Mouse (Mus musculus) hindbrain, embryonic 11.5 days (tissue): Measurements from ENCODE around the gene Izumo1r. TPM values are rescaled to one million over a fixed set of nuclear protein-coding genes. Genes with fewer than 3 reads are reported as not detected.
A peak's percentile ranks its signal among the peaks of the same experiment; 100 is the strongest.

ENCODE experiments used
- ATAC-seq: fragments of 200-750 bp; cut with Nextera tagmentation; 2 replicates; pipeline ENCODE4 v1.8.0; 2017; ENCODE audit warnings: mild to moderate bottlenecking, moderate TSS enrichment, moderate library complexity; ENCODE audit not compliant: low FRiP score
- DNase-seq: peaks from one replicate; pipeline ENCODE4 v3.0.0-alpha.2; 2015; ENCODE audit warnings: low spot score
- H3K27ac ChIP-seq: fragments of 300-500 bp; sonication (generic); 2 replicates; pipeline ENCODE4 v1.5.1; 2014; ENCODE audit warnings: mild to moderate bottlenecking, low read depth, low read length
- H3K27me3 ChIP-seq: fragments of 300-500 bp; sonication (generic); 2 replicates; pipeline ENCODE4 v1.6.1; 2014; ENCODE audit warnings: mild to moderate bottlenecking, low read length, moderate library complexity, mixed read lengths; ENCODE audit not compliant: control insufficient read depth, insufficient read depth
- H3K36me3 ChIP-seq: fragments of 300-500 bp; sonication (generic); 2 replicates; pipeline ENCODE4 v1.6.1; 2014; ENCODE audit warnings: mild to moderate bottlenecking, low read length, moderate library complexity, mixed read lengths; ENCODE audit not compliant: control insufficient read depth, insufficient read depth
- H3K4me1 ChIP-seq: fragments of 300-500 bp; sonication (generic); replicated peaks from 2 replicates; pipeline ENCODE4 v1.6.1; 2014; ENCODE audit warnings: low read length, mixed read lengths; ENCODE audit not compliant: control insufficient read depth, insufficient read depth
- H3K4me2 ChIP-seq: fragments of 300-500 bp; sonication (generic); replicated peaks from 2 replicates; pipeline ENCODE4 v1.6.1; 2014; ENCODE audit warnings: mild to moderate bottlenecking, low read depth, low read length
- H3K4me3 ChIP-seq: fragments of 300-500 bp; sonication (generic); 2 replicates; pipeline ENCODE4 v1.5.1; 2014; ENCODE audit warnings: low read depth, low read length
- H3K9ac ChIP-seq: fragments of 300-500 bp; sonication (generic); 2 replicates; pipeline ENCODE4 v1.6.1; 2014; ENCODE audit warnings: low read depth, low read length
- H3K9me3 ChIP-seq: fragments of 300-500 bp; sonication (generic); 2 replicates; pipeline ENCODE4 v1.6.1; 2016; ENCODE audit warnings: low read length; ENCODE audit not compliant: control insufficient read depth
- WGBS: fragments of 180-500 bp; shearing (Covaris S2); extraction: QIAGEN DNeasy Blood & Tissue Kit; methylation state at CpG from one replicate; pipeline ENCODE4 v1.1.7; 2014; 5-methylcytosine and 5-hydroxymethylcytosine counted together
- polyA plus RNA-seq: library from polyadenylated mRNA; unstranded; fragments of >200 nt; fragmentation: Nextera tagmentation; extraction: Ambion mirVana; gene quantifications from 2 replicates; pipeline ENCODE4 v1.2.1, GENCODE M21; 2014

Gene Izumo1r
- polyA plus RNA-seq, result not detected in 2 replicates

DNA sequence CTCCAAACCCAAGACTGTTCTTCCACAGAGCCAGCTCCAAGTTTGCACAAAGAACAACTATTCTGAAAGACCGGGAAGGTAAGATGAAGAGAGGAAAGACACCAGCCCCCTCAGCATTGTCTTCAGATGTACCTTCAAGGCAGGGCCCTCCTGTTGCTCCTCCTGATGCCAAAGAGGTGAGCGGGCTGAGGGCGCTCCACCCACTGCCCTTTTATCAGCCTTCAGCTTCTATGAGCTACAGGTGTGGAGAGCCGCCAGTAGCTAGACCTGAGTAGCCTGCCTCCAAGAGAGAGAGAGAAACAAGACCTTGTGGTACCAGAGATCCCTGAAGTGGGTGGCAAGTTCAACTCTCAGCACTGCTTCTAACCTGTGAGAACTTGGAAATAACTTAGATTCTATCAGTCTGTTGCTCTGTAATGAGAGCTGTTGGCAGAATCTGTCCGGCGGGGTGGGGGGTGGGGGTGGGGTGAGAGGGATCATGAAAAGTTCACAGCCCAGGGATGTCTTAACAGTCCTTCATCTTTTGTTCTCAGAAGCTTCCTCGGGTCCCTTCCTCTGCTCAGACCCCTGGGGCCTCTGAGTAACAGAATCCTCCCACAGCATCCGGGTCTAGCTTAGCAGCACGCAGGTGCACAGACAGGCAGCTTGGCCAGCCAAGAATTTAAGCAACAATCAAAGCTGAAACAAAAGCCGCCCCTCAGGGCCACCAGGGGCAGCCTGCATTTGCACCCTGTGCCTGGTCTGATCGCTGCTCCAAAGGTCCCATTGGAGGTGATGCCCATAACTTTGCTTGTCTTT is at the start of gene Izumo1r:
Gene Izumo1r, minus strand, starts transcription at position 369 of the 798 bp plus-strand sequence.
- no peak within 1 kb of the TSS for H3K27ac ChIP-seq
- DNase-seq, result no peak
- no peaks in the 10 kb centered on the region for H3K27me3 ChIP-seq
- no peaks in the 10 kb centered on the region for H3K9me3 ChIP-seq
- no peak within 1 kb of the TSS for H3K4me3 ChIP-seq
- H3K9ac ChIP-seq, result no peak within 1 kb of the TSS
- H3K36me3 ChIP-seq, result no peaks in the 10 kb centered on the region
- 30% methylated on average over 11 of the region's 11 CpGs for WGBS
- peak; percentile 63 for ATAC-seq
- H3K4me1 ChIP-seq, result no peaks in the 10 kb centered on the region; the same call in 1 of the 2 replicates
- no peak within 1 kb of the TSS for H3K4me2 ChIP-seq

DNA sequence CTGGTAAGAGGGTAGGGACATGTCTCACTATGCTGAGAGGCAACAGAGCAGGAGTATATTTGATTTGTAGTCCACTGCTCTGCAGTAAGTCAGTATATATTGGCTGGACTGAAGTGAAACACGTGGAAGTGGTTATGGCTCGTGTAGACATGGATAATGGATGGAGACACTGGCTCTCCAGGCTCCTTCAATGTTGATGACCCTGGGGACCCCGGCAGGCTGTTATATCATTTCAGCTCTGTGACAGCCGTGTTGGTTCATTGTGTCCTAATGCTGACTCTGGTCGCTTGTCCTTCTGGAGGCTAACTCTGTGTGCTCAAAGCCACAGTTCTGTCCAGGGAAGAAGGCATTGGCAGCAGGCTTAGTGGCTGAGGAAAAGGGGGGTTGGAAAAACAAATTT is 47.3 kb upstream of the Izumo1r start:
- H3K9ac ChIP-seq, result no peak overlapping the region
- ATAC-seq, result peak; percentile 27; the same call in 1 of the 2 replicates
- no peak overlapping the region for H3K4me3 ChIP-seq
- H3K27me3 ChIP-seq, result no peaks in the 10 kb centered on the region
- H3K36me3 ChIP-seq, result no peaks in the 10 kb centered on the region
- H3K4me2 ChIP-seq, result no peak overlapping the region
- H3K9me3 ChIP-seq, result no peaks in the 10 kb centered on the region
- no peak overlapping the region for H3K27ac ChIP-seq
- WGBS, result 62% methylated on average over 5 of the region's 5 CpGs
- no peak for DNase-seq
- no peaks in the 10 kb centered on the region for H3K4me1 ChIP-seq

DNA sequence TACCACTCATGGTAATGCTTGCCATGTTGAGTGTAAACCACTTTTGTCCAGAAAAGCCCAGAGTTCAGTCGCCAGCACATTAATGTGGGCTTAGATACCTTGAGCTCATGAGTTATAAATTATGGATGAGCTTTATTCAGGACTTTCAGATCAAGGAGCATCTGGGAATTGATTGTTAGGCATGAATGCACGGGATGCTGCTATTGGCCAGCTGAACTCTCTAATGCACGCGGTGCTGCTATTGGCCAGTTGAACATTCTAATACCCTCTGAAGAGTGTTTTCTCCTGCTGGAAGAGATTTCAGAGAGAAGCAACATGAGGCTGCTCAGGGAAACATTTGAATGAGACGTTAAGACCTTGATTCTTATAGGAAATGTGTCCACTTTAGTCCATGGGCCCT is 45.1 kb upstream of the Izumo1r start:
- no peaks in the 10 kb centered on the region for H3K9me3 ChIP-seq
- H3K36me3 ChIP-seq, result no peaks in the 10 kb centered on the region
- H3K27ac ChIP-seq, result no peak overlapping the region
- H3K9ac ChIP-seq, result no peak overlapping the region
- WGBS, result 80% methylated on average over 5 of the region's 5 CpGs
- peak; percentile 3 for DNase-seq
- H3K4me2 ChIP-seq, result no peak overlapping the region
- ATAC-seq, result peak; percentile 56; the same call in 1 of the 2 replicates
- no peaks in the 10 kb centered on the region for H3K27me3 ChIP-seq
- H3K4me3 ChIP-seq, result no peak overlapping the region
- H3K4me1 ChIP-seq, result no peaks in the 10 kb centered on the region

- H3K4me3 ChIP-seq, result no peak overlapping the region
- no peak overlapping the region for H3K27ac ChIP-seq
- no peak for DNase-seq
- no peaks in the 10 kb centered on the region for H3K4me1 ChIP-seq
- no peaks in the 10 kb centered on the region for H3K36me3 ChIP-seq
- H3K9me3 ChIP-seq, result no peaks in the 10 kb centered on the region
- WGBS, result 70% methylated on average over 4 of the region's 4 CpGs
- no peak overlapping the region for H3K9ac ChIP-seq
- no peaks in the 10 kb centered on the region for H3K27me3 ChIP-seq
- ATAC-seq, result no peak
- H3K4me2 ChIP-seq, result no peak overlapping the region
Measured at GRCm38 (mm10) chr9:14946677-14947076, 42.9 kb upstream of the Izumo1r start.

GRCm38 (mm10) chr9:14945919-14946318 is 42.2 kb upstream of the Izumo1r start:
- ATAC-seq, result no peak
- Histone ChIP-seq H3K27ac (no peak overlapping the region), H3K36me3 (no peaks in the 10 kb centered on the region), H3K4me3 (no peak overlapping the region), H3K4me2 (no peak overlapping the region), H3K9me3 (no peaks in the 10 kb centered on the region), H3K27me3 (no peaks in the 10 kb centered on the region), H3K9ac (no peak overlapping the region), H3K4me1 (no peaks in the 10 kb centered on the region)
- no peak for DNase-seq
- 67% methylated on average over 3 of the region's 3 CpGs for WGBS

DNA sequence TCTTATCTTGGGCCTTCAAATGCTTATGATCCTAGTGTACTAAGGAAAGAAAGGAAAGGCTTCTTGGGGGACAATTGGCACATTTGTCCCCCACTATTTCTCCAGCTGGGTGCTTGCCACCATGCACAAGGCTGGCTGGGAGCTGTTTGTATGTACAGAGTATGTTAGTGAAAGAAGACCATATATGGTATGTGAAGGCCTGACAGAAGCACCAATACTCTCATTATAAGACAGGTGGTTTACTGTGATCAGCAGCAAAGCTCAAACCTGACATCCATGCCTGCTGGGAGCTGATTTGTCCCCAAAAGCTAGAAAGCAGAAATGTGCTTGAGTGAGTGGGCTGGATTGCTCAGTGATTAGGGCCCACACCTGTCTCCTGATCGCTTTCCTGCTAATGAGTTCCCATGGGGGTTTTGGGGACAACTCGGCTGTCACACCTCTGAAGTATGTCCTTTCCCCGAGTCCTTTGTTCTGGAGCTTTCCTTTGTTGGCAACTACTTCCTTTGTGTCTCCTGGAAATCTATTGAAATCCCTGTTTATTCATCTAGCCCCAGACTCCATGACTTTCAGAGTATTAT is 38.5 kb upstream of the Izumo1r start:
- H3K27me3 ChIP-seq, result no peaks in the 10 kb centered on the region
- no peaks in the 10 kb centered on the region for H3K36me3 ChIP-seq
- H3K4me3 ChIP-seq, result no peak overlapping the region
- no peak for DNase-seq
- WGBS, result 51% methylated on average over 3 of the region's 3 CpGs
- H3K4me2 ChIP-seq, result no peak overlapping the region
- H3K9ac ChIP-seq, result no peak overlapping the region
- ATAC-seq, result no peak
- no peaks in the 10 kb centered on the region for H3K4me1 ChIP-seq
- H3K27ac ChIP-seq, result no peak overlapping the region
- no peaks in the 10 kb centered on the region for H3K9me3 ChIP-seq

GRCm38 (mm10) chr9:14939610-14940009 is 35.9 kb upstream of the Izumo1r start:
- no peaks in the 10 kb centered on the region for H3K9me3 ChIP-seq
- WGBS, result 81% methylated on average over 3 of the region's 3 CpGs

DNA sequence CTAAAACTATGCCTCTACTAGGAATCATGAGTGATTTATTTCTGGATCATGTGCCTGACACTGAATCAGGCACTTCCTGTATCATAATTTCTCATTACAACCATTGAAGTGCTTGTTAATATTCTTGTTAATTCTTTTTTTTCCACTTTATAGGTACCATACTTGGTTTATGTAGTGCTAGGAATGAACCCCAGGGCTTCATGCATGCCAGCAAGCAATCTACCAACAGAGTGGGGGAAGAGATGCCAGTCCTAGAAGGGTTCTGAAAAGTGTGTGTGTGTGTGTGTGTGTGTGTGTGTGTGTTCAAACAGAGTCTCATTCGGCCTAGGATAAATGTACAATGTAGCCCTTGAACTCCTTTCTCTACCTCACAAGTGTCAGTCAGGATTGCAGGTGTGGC is 33.6 kb upstream of the Izumo1r start:
- no peak overlapping the region for H3K27ac ChIP-seq
- no peak overlapping the region for H3K4me3 ChIP-seq
- no peak overlapping the region for H3K4me2 ChIP-seq
- 89% methylated on average over 1 of the region's 1 CpGs for WGBS
- ATAC-seq, result no peak
- H3K4me1 ChIP-seq, result no peaks in the 10 kb centered on the region
- H3K9ac ChIP-seq, result no peak overlapping the region
- H3K9me3 ChIP-seq, result no peaks in the 10 kb centered on the region
- DNase-seq, result no peak
- H3K27me3 ChIP-seq, result no peaks in the 10 kb centered on the region
- no peaks in the 10 kb centered on the region for H3K36me3 ChIP-seq

More at GRCm38 (mm10) chr9:14939610-14940009, 35.9 kb upstream of the Izumo1r start:
- Histone ChIP-seq H3K27ac (no peak overlapping the region), H3K4me3 (no peak overlapping the region), H3K27me3 (no peaks in the 10 kb centered on the region), H3K9ac (no peak overlapping the region), H3K4me2 (no peak overlapping the region), H3K4me1 (no peaks in the 10 kb centered on the region), H3K36me3 (no peaks in the 10 kb centered on the region)
- no peak for ATAC-seq
- DNase-seq, result no peak

DNA sequence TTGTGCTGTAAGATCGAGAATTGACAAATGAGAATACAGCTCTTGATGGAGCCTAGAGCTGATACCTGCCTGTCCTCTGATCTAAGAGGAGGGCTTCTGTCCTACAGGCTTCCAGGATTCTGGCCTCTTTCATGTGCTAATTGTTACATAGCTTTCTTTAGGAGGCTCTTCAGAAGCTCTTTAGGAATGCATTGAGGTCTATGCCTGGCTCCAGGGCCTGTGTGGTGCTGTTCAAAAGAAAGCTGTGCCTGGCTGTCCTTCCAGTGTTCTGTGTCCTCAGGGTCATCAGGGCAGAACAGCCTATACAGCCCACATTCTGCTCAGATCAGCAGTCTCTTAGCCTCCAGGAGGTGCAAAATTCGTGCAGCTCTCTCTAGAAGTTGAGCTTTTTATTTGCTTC is 31.1 kb upstream of the Izumo1r start:
- Histone ChIP-seq H3K36me3 (no peaks in the 10 kb centered on the region), H3K4me2 (no peak overlapping the region), H3K27me3 (no peaks in the 10 kb centered on the region), H3K4me3 (no peak overlapping the region), H3K9me3 (no peaks in the 10 kb centered on the region), H3K4me1 (no peaks in the 10 kb centered on the region), H3K9ac (no peak overlapping the region), H3K27ac (no peak overlapping the region)
- 51% methylated on average over 2 of the region's 2 CpGs for WGBS
- DNase-seq, result no peak
- no peak for ATAC-seq
